Mouse (Mus musculus) embryonic fibroblast, embryonic 13.5 days (primary cell): ENCODE data around the gene Lypla2.
A peak's percentile ranks its signal among the peaks of the same experiment; 100 is the strongest.

Source experiments
- CTCF ChIP-seq: IDR thresholded peaks from 2 replicates; pipeline ENCODE4 v1.5.1; 2011; ENCODE audit warnings: mild to moderate bottlenecking, control low read depth, low read length, moderate library complexity, borderline replicate concordance; ENCODE audit not compliant: insufficient read depth
- POLR2A ChIP-seq: IDR thresholded peaks from 2 replicates; pipeline ENCODE4 v1.6.1; 2011; ENCODE audit warnings: low read depth, mild to moderate bottlenecking, control low read depth, low read length, moderate library complexity

GRCm38 (mm10) chr4:135986943-135987710 lies 14.7 kb upstream of the Lypla2 start, which contains the start of gene Pithd1:
- TF ChIP-seq CTCF (no peak), POLR2A (peak; percentile 94)
